ENCODE assay signal across 15 mouse cellular contexts in genomic region chr7:98480481-98480880, GRCm38 (mm10). TPM values are rescaled to one million over a fixed set of nuclear protein-coding genes. Genes with fewer than 3 reads are reported as not detected.
"Had no signal": no experiment of that assay in that cellular context is flagged by ENCODE, and none has a peak within 500 bp of the region (broad histone marks: within the 10 kb centered on the region; RNA-seq: fewer than 3 reads in every experiment).

No protein-coding gene starts in this region.

- H3K9ac ChIP-seq: embryonic facial prominence, embryonic 12.5 days; embryonic facial prominence, embryonic 13.5 days; embryonic facial prominence, embryonic 15.5 days; forebrain, embryonic 12.5 days; forebrain, embryonic 13.5 days; forebrain, embryonic 15.5 days; forebrain, postnatal 0 days had no signal

- H3K9me3 ChIP-seq: embryonic facial prominence, embryonic 12.5 days; embryonic facial prominence, embryonic 13.5 days; embryonic facial prominence, embryonic 15.5 days; forebrain, embryonic 10.5 days; forebrain, embryonic 12.5 days; forebrain, embryonic 13.5 days; forebrain, embryonic 15.5 days had no signal

- H3K4me3 ChIP-seq: embryonic facial prominence, embryonic 12.5 days; embryonic facial prominence, embryonic 13.5 days; embryonic facial prominence, embryonic 15.5 days; erythroblast, embryonic 14.5 days; forebrain, embryonic 10.5 days; forebrain, embryonic 12.5 days; forebrain, embryonic 13.5 days; forebrain, embryonic 15.5 days; heart, adult 2 months had no signal

- H3K4me2 ChIP-seq: embryonic facial prominence, embryonic 12.5 days; embryonic facial prominence, embryonic 13.5 days; embryonic facial prominence, embryonic 15.5 days; forebrain, embryonic 12.5 days; forebrain, embryonic 13.5 days; forebrain, embryonic 15.5 days had no signal

- H3K27me3 ChIP-seq: forebrain, embryonic 15.5 days had no signal

- H3K27ac ChIP-seq: embryonic facial prominence, embryonic 12.5 days; embryonic facial prominence, embryonic 15.5 days; forebrain, embryonic 10.5 days; forebrain, embryonic 12.5 days; forebrain, embryonic 13.5 days; forebrain, embryonic 15.5 days had no signal

- H3K36me3 ChIP-seq: embryonic facial prominence, embryonic 12.5 days; embryonic facial prominence, embryonic 13.5 days; embryonic facial prominence, embryonic 15.5 days; forebrain, embryonic 10.5 days; forebrain, embryonic 12.5 days; forebrain, embryonic 15.5 days had no signal

- H3K4me1 ChIP-seq: forebrain, embryonic 13.5 days; forebrain, embryonic 15.5 days had no signal

RNA-seq across cellular contexts. Expression of gene Gucy2d, which starts 40.3 kb away (rescaled TPM):
- polyA plus RNA-seq: cortical plate, adult 2 months; embryonic facial prominence, embryonic 13.5 days; embryonic facial prominence, embryonic 15.5 days; erythroblast, embryonic 14.5 days; forebrain, embryonic 10.5 days; forebrain, embryonic 11.5 days; forebrain, embryonic 12.5 days; forebrain, embryonic 13.5 days; forebrain, embryonic 15.5 days; forebrain, embryonic 16.5 days; forebrain, postnatal 0 days; frontal cortex, adult 2 months; gonadal fat pad, adult 2 months had no signal
